Mouse (Mus musculus) erythroblast, embryonic 14.5 days (primary cell): ENCODE data around the gene Daam1.

Source experiments
- GATA1 ChIP-seq: IDR thresholded peaks from 2 replicates; pipeline ENCODE4 v1.6.1; 2012; ENCODE audit warnings: low read length, inconsistent platforms, mixed read lengths
- TAL1 ChIP-seq: IDR thresholded peaks from 3 replicates; pipeline ENCODE4 v1.6.1; 2012; ENCODE audit warnings: low read length, inconsistent platforms, mixed read lengths

DNA sequence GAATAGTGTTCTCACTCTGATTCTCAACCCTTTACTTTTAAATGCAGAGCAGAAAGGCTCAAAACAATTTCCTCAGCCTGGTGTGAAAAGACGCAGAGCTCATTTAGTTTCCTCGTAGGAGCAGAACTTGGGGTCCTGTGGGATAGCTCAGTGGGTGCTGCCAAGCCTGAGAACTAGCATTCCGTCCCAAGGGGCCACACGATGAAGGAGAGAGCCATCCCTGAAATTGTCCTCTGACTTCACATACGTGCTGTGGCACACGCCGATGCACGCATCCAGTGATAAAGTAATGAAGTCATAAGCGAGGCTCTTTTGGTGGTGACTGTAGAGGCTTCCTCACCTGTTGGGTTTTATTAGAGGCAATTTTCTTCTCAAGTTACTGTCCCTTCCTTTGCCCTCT is 138.6 kb downstream of the Daam1 start:
- TF ChIP-seq TAL1: no peak
- no peak for TF ChIP-seq GATA1
